ENCODE assay signal across 19 mouse cellular contexts in genomic region chr14:62350186-62350585, GRCm38 (mm10). TPM values are rescaled to one million over a fixed set of nuclear protein-coding genes. Genes with fewer than 3 reads are reported as not detected.
"Had no signal": no experiment of that assay in that cellular context is flagged by ENCODE, and none has a peak within 500 bp of the region (broad histone marks: within the 10 kb centered on the region; RNA-seq: fewer than 3 reads in every experiment).

No protein-coding gene starts in this region.

- H3K4me2 ChIP-seq: lung, embryonic 15.5 days; midbrain, embryonic 11.5 days; midbrain, embryonic 13.5 days; midbrain, embryonic 15.5 days; neural tube, embryonic 12.5 days; stomach, embryonic 15.5 days had no signal

- ATAC-seq: liver, postnatal 0 days; lung, postnatal 0 days; midbrain, embryonic 13.5 days; midbrain, embryonic 15.5 days had no signal

- H3K27me3 ChIP-seq: lung, embryonic 15.5 days; megakaryocyte, embryonic 14.5 days; midbrain, embryonic 13.5 days; midbrain, embryonic 15.5 days; neural tube, embryonic 12.5 days; stomach, embryonic 15.5 days had no signal

- H3K36me3 ChIP-seq: midbrain, embryonic 15.5 days; neural tube, embryonic 12.5 days had no signal

- H3K9ac ChIP-seq: liver, postnatal 0 days; lung, embryonic 15.5 days; midbrain, embryonic 13.5 days; midbrain, embryonic 15.5 days; neural tube, embryonic 12.5 days; stomach, embryonic 15.5 days had no signal

- H3K9me3 ChIP-seq: lung, embryonic 15.5 days; megakaryocyte, embryonic 14.5 days; midbrain, embryonic 13.5 days; midbrain, embryonic 15.5 days; neural tube, embryonic 12.5 days; stomach, embryonic 15.5 days had no signal

- DNase-seq: liver, postnatal 0 days; lung, adult 2 months; lung, postnatal 14 days; lung, postnatal 36 days; right cerebral cortex, postnatal 14 days; thymus, postnatal 14 days; thymus, postnatal 36 days had no signal

- H3K4me3 ChIP-seq: lung, embryonic 15.5 days; midbrain, embryonic 13.5 days; midbrain, embryonic 15.5 days; neural tube, embryonic 12.5 days; stomach, embryonic 15.5 days had no signal

- H3K4me1 ChIP-seq: lung, embryonic 15.5 days; stomach, embryonic 15.5 days had no signal

- H3K27ac ChIP-seq: lung, embryonic 15.5 days; macrophage; midbrain, embryonic 13.5 days; midbrain, embryonic 15.5 days; neural tube, embryonic 12.5 days; stomach, embryonic 15.5 days; stomach, postnatal 0 days had no signal

RNA-seq across cellular contexts. Expression of gene Dleu7, which starts 57.3 kb away (rescaled TPM):
- total RNA-seq: monocyte, adult 5-6 weeks; neutrophil, adult 5-6 weeks had no signal
- polyA plus RNA-seq: lung, adult 2 months; macrophage had no signal
